Mouse (Mus musculus): Measurements from ENCODE around the gene Tshz3.

Tshz3 gene

DNA sequence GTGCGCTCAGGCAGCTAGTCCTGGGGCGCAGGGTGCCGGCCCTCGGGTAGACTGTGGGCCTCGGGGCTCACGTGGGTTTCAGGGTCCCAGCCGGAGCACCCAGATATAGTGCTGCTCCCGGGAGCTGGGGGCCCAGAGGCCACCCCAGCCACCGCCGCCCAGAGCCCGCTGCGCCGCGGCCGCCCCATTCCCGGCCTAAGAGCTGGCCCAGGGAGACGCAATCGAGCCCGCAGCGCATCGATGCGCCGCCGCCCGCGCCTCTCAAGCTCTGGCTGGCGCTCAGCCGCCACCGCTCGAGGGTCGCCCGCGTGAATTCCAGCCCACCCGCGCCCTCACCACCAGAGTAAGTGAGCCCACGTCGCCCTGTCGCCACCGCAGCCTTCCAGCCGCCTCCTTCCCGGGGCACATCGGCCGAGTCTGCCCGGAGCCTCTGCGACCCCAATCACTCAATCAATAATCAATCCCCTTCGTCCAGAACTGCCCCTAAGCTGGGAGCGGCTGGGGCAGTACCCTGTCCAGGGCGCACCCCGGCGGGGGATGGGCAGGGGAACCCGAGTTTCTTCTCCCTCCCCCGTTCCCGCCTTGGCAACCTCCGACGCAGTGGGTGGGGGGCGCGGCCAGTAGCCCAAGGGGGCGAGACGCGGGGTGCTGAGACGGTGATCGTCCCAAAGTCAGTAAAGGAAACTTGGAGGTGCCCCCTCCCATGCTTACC lies 1.4 kb upstream of the Tshz3 start:
- DNase-seq (ENCODE audit: low read depth, low spot score) = peak; percentile 13

DNA sequence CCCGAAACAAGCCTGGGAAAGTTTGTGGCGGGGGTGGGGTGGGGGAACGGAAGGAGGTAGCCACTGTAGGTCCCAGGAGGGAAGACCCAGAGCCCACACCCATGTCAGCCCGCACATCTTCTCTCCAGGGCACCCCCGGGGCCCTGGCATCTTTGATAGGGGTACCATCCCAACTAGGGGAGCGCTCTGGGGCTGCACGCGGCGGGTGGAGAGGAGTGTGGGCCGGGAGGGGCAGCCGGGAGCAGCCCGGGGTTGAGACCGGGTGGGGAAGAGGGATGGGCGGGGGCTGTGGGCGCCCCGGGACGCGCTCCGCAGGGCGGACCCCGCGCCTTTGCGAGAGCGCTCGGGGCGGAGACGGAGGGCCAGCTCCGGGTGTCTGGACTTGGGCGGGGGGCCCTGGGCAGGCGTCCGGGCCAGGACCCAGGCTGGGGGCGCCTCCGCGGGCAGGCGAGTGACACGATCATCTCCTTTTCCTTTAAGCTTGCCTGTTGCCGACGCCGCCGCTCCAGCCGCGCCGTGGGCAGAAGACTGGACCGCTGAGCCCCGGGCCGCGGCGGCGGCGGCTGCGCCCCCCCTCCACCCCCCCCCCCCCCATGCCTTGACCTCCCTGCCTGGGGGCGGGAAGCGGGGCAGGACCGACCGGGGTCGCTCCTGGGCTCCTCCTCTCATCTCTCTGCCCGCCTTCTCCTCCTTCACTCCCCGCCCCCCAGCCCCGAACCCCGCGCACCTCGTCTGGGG lies 631 bp upstream of the Tshz3 start:
- peak; percentile 2 for DNase-seq (ENCODE audit: low read depth, low spot score)

DNA sequence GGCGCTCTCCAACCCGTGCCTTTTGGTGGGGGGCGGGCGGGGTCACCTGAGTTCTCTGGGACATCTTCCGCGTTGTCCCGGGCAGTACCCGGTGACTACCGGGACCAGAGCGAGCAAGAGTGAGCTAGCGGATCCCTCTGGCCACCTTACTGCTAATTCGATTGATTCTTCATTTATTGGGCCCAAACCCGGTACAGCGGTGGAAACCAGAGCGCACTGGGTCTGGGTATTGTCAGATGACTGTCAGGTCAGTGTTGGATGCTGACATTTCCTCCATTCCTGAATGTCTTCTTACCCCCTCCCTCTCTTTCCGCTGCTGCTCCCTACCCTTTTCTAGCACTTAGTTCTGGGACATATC lies 650 bp downstream of the Tshz3 start:
- no peak for DNase-seq (ENCODE audit: low read depth, low spot score)

DNA sequence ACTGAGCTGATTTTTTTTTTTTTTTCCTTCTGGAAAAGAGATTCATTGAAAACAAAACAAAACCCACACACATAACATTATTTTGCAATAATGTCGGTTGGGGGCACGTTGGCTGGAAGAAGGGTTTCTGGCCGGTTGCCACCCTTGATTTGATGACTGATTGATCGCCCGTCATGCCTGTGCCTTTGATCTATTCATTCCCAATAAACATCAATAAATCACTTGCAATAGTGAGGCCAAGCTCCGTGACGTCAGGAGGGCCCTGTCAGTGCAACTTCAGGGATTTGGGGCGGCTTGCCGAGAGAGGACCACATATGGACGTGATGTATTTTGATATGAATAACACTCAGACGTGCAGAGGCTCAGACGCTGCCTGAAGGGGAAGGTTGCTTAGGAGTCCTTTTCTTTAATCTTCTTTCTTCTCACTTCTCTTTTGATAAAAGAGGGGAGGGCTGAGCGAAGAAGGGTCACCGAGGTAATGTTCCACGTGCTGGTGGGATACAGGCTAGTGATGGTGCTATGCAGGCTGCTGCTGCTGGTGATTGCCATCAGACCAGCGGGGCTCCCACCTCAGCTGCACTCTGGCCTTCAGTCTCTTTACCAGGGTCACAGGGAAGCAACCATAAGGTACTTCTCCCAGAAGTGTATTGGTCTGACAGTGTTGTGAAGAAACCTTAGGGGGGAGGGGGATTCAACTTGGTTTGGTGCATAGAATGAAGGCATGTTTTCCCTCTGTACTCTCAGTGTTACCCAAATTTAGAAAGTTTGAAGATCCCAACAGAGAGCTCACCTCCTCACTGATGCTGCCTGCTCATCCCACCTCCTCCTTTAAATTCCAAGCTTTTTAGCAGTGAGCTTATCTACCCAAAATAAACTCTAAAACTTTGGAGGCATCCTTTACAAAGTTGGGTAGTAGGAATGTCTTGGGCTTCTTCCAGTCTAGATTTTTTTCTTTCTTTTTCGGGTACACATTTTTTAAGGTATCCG lies 1.4 kb downstream of the Tshz3 start:
- no peak for DNase-seq (ENCODE audit: low read depth, low spot score)

DNA sequence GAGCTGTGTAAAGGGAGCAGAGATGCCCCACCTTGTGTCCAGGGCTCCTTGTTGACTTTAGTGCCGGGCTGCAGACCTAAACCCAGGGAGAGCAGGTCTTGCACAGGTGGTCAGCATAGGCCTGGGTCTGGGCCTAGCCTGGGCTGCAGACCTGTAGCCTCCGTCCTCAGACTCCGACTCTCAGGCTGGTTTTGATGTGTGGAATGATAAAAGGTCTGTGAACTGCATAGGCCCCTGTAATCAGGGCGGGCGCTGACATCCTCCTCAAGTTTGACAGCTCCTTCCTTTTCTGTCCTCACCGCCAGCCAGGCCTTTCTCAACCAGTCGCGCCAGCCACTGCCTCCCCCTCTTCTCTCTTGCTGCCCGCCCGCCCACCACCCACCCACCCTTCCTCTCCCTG lies 8.7 kb downstream of the Tshz3 start:
- DNase-seq (ENCODE audit: low read depth, low spot score) = no peak

DNA sequence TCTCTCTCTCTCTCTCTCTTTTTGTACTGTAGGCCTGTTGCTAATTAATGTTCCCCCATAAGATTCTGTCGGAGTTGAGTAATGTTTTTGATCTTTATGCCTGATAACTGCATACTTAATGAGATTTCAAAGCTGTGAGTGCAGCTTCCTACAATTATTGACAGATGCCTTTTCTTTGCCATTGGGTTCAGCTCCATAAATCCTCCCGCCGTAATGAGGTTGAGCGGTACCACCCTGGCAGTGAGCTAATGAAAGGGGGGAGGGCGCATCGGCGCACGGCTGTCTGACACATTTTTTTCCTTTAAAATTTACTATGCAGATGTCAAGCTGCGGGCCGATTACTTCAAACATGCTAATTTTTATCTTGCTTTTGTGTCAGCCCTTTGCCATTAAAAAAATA lies 9.3 kb downstream of the Tshz3 start:
- DNase-seq (ENCODE audit: low read depth, low spot score) = no peak

DNA sequence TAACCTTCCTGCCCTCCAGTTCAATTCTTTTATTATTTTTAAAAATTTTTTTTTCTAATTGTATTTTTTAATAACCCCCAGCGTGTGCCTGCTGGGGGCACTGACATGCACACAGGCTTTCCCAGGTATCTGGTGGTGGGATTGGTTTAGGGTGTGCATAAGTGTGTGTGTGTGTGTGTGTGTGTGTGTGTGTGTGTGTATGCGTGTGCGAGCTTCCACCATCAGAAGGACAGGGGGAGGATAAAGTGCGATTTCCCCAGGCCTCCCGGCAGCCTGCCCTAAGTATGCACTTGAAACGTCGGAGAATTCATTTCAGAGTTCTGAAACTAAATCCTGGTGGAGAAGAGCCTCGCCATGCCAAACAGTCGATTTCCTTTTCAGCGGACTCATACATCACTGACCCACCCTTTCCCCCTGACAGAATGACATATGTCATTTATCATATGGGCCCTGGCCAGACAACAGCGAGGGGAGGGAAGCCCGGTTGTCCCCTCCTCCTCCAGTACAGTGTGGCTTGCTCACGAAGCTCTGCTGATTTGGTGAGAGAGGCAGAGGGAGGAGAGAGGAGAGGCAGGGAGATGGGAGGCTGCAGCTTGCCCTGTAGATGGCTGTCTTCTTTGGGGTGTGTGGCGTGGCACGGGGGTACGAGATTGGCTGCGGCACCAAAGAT lies 9.9 kb downstream of the Tshz3 start:
- no peak for DNase-seq (ENCODE audit: low read depth, low spot score)

DNA sequence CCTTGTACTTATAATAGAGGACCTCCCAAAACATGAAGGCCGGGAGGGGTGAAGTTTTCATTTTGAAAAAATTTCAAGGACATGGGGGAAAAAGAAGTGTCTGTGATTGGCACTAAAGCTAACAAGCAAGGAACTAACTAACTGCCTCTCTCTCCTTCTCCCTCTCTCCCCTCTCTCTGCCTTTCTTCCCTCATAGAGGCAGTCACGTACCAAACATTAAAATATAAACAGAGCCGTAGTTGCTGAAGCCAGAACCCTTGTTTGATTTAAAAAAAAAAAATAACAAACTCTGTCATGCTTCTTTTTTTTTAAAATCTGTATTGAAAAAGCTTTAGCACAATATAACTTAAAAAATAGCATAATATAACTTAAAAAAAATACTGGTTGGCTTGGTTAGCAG lies 10.9 kb downstream of the Tshz3 start:
- DNase-seq (ENCODE audit: low read depth, low spot score) = no peak

DNA sequence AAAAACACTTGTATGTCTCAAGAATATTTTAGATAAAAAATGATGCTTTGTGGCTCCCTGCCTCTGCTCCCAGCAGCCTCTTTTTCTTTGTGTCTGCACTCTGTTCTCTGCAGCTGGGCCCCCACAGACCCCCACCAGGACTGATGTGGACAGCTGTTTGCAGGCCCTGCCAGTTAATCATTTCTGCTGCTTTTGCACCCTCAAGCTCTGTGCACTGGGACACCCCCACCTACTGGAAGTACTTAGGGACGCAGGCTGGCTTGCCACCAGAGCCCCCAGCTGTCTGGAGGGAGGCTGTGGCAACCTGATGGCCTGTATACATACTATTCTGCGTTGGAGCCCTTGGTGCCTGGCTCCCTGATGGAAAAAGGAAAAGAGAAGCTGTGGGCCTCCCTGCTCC lies 11.3 kb downstream of the Tshz3 start:
- DNase-seq (ENCODE audit: low read depth, low spot score) = no peak

DNA sequence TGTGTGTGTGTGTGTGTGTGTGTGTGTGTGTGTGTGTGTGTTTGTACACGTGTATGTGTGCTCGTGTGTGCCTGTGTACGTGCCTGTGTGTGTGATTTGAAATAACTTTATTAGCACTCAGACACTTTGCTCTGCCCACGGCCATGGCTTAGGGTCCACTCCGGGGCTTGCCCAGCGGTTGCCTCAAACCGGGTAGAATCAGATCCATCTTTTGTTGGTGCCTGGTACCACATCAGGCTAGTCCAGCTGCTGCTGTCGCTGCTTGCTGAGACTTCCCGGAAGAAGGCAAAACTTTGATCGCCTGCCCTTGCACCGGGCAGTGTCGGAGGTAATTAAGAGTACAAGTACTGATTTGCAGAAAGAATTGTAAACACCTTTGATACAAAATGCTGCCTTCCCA lies 12.1 kb downstream of the Tshz3 start:
- DNase-seq (ENCODE audit: low read depth, low spot score) = no peak

DNA sequence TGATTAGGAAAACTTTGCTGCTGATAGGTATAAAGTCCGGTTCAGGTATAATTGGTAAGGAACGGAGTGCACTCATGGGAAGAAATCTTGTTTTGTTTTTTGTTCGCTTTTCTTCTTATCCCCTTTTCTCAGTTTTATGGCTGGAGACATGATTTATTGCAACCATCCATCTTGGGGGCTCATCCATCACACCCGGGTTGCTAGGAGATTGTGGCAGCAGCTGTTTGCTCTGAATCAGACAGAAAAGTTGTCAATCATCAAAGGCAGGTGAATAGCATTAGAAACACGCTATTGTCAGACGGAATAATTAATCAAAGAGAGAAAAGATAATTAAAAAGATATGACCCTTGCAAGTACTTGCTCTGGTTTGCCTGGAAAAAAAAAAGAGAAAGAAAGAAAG lies 12.5 kb downstream of the Tshz3 start:
- no peak for DNase-seq (ENCODE audit: low read depth, low spot score)

DNA sequence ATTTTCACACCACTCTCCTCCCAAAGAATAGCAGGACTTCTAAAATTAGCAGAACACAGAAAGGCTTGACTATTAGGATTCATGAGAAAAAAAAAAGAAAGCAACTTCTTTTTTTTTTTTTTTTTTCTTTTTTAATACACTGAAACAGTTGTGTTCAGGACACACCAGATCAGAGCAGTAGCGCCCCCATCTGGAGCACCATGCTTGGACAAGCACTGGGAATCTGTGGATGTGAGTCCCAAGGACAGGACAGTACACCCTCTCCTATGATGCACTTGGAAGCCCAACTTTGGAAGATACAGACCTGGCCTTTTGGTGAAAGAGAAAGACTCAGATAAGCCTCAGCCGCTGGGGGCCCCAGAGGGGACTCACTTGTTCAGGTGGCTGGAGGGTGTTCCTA lies 13.8 kb downstream of the Tshz3 start:
- DNase-seq (ENCODE audit: low read depth, low spot score) = no peak

DNA sequence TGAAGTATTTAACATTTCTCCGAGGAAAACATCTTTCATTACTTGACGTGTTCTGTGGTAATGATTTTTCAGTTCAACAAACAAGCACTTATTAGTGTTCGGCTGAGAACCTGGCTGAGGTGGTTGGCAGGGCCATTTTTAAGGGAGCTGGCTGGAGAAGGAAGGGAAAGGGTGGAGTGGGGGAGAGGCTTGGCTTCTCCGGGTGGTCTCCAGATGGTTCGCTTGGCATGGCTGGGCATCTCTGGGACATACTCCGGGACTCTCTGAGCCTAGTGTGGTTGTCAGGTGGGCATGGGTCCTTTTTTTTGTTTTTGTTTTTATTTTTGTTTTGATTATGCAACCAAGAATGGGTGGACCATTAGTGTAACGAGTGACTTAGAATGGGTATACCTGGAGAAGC lies 16.4 kb downstream of the Tshz3 start:
- no peak for DNase-seq (ENCODE audit: low read depth, low spot score)

DNA sequence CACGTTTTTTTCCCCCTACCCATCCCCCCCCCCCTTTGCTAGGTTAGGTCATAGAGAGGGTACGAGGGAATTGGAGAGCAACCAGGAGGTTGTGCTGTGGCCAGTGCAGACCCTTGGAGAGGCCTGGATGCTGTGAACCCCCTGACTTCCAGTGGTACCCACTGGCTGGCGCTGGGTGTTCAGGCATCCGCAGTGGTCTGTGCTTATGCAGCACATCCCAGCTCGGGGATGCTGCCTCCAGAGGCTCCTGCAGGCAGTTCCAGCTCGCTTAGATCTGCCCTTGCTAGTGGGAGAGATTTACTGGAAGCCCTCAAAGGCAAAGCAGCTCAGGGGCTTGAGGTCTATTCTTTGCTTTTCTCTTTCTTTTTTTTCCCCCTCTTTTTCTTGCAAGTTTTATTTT lies 19.3 kb downstream of the Tshz3 start:
- DNase-seq (ENCODE audit: low read depth, low spot score) = no peak

DNA sequence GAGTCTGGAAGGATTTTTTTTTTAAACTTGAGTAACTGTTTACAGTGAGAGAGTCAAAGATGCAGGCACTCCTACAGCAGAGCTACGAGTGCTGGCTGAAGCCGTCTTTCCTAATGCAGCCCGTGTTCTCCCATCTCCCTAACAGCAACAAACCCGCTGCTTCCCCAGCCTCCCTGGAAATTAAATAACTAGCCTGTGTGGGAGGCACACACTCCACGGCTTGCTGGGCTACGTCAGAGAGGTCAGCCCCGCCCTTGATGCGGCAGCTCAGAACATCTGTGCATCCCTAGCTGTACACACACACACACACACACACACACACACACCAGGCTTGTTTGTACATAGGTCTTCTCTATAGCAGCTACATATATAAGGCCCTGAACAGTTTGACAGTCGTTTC lies 22.9 kb downstream of the Tshz3 start:
- no peak for DNase-seq (ENCODE audit: low read depth, low spot score)

DNA sequence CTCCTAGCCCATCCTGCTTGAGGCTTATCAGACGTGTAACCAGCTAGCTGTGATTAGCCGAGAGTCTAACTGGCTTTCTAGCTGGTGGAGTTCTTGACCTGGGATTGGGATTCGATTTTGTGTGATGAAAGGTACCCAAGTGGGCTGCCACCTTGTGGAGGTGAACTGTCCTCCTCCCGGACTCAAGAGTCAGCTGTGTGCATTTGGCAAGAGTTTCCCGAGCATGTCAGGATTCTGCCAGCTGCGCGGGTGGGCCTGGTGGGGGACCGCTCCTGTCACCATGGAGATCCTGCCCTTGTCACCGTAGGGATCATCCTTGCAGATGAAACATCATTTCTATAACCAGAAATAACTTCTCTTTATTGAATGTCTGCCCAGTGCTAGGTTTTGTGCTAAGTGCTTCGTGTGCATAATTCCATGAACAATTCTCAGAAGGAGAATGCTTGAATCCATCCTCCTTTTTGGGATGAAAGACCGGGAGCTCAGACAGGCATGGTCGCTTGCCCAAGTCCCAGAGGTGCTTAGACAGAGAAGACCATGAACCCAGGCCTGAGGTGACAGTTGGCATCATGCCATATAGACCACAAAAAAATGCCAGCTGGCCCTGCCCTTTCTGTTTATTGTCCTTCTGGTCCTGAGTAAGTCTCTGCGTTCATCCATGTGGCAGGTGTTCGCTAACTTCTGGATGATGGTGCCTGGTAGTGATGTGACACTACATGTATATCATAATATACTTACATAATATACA lies 38.6 kb downstream of the Tshz3 start:
- no peak for DNase-seq (ENCODE audit: low read depth, low spot score)

DNA sequence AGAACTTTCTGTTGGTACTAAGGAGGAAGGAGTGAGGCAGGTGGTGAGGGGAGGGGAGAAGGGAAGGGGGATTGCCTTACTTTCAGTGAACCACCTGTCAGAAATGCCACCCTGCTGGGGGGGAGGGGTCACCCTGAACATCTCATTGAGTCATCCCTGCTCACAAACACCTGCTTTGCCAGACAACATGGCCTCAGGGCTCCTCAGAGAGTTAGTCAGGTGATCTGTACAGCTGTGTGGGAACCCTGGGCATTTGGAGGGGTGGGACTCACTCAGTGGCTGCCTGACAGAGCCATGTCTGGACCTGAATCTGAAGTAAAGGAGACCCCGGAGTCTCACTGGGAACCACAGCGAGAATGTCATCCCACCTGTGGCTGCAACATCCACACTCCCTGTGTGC lies 53.6 kb downstream of the Tshz3 start:
- DNase-seq (ENCODE audit: low read depth, low spot score) = no peak

DNA sequence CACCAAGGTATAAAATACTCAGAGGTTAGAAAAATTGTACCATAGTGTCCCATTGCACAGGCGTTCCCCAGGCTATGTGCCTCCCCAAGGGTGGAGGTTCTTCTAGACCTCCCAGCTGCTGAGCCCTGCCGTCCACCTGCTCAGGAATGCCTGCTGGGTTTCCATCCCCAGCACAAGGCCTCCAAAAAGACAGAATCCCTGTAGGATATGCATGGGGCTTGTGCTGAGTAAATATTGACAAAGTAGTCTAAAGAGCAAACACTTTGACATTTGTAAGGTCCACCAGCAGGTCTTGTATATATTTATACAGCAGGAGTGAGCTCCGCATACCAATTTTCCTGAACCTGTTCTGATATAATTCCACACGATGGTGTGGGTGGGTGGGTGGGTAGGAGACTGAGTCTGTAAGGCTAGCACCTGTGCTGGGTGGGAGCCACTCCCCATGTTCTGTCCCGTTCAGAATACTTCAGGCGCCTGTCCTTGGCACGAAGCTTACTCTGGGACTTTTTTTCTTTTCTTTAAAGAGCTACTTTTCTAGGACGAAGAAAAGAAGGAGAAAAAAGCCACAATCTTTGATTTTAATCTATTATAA lies 69.7 kb downstream of the Tshz3 start:
- no peak for DNase-seq (ENCODE audit: low read depth, low spot score)

DNA sequence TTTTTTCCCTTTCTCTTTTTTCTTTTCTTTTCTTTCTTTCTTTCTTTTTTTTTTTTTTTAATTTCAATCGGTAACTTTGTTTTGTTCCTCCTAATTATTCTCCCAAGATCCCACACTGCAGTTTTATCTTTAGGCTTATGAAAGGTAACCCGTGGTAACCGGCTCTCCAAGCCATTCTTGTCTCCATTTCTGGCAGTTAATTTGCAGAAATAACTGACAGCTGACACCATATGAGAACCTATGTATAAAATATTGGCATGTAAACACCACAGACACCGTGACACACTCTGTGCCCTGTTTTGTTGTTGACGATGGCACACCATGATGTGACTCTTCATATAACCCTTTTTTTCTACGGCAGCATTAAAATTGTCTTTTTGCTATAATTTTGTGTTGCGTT lies 75.2 kb downstream of the Tshz3 start:
- no peak for DNase-seq (ENCODE audit: low read depth, low spot score)

DNA sequence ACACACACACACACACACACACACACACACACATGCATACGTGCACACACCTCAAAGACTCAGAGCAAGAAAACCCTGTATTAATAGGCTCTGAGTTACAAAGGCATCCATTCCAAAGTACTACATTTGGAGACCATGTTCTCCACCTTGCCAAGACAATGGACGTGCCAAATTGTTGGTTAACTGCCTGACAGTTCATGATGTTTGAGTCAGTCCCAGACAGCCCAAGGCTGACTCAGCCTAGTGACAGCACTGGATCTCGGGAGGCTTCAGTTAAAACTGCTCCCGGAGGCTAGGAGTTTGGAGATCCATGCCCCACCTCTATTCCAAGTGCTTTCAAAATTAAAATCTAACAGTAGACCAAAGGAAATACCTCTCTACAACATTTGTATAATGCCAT lies 79.0 kb downstream of the Tshz3 start:
- no peak for DNase-seq (ENCODE audit: low read depth, low spot score)

DNA sequence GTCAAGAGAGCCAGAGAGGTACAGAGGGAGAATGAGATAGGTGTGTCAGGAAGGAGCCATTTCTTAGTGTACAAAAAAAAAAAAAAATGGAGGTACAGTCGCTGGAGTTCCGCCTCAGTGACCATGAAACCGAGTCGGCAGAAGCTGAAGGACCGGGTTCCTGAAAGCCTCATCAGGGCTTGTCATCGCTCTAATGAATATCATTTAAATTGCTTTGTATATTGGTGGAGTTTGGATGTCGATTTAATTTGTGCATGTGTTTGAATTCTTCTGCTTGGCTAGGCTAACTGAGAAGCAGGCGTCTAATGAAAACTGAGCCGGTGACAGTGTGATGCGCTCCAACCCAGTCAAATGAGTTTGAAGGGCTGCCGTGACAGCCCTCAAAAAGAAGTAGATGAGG lies 80.5 kb downstream of the Tshz3 start:
- no peak for DNase-seq (ENCODE audit: low read depth, low spot score)

Data from CD4-positive, CD25-positive, alpha-beta regulatory T cell, adult 2 months (primary cell).